Mouse (Mus musculus) hindbrain, embryonic 15.5 days (tissue): ENCODE results near the gene Vmn1r15. TPM values are rescaled to one million over a fixed set of nuclear protein-coding genes. Genes with fewer than 3 reads are reported as not detected.

Source experiments
- ATAC-seq: fragments of 200-750 bp; cut with Nextera tagmentation; 2 replicates; pipeline ENCODE4 v1.8.0; 2017; ENCODE audit warnings: low read depth, moderate number of reproducible peaks, moderate TSS enrichment; ENCODE audit not compliant: low FRiP score
- H3K27ac ChIP-seq: fragments of 300-500 bp; sonication (generic); replicated peaks from 2 replicates; pipeline ENCODE4 v1.5.1; 2015; ENCODE audit warnings: mild to moderate bottlenecking, inconsistent platforms
- H3K27me3 ChIP-seq: fragments of 300-500 bp; sonication (generic); 2 replicates; pipeline ENCODE4 v1.6.1; 2015; ENCODE audit warnings: control low read depth, inconsistent platforms
- H3K36me3 ChIP-seq: fragments of 300-500 bp; sonication (generic); 2 replicates; pipeline ENCODE4 v1.6.1; 2015; ENCODE audit warnings: control low read depth, inconsistent platforms
- H3K4me1 ChIP-seq: fragments of 300-500 bp; sonication (generic); replicated peaks from 2 replicates; pipeline ENCODE4 v1.6.1; 2015; ENCODE audit warnings: control low read depth, inconsistent platforms
- H3K4me2 ChIP-seq: fragments of 300-500 bp; sonication (generic); 2 replicates; pipeline ENCODE4 v1.6.1; 2015; ENCODE audit warnings: moderate library complexity, mild to moderate bottlenecking, inconsistent platforms
- H3K4me3 ChIP-seq: fragments of 300-500 bp; sonication (generic); 2 replicates; pipeline ENCODE4 v1.5.1; 2015; ENCODE audit warnings: mild to moderate bottlenecking, inconsistent platforms
- H3K9ac ChIP-seq: fragments of 300-500 bp; sonication (generic); 2 replicates; pipeline ENCODE4 v1.6.1; 2015; ENCODE audit warnings: inconsistent platforms
- H3K9me3 ChIP-seq: fragments of 300-500 bp; sonication (generic); 2 replicates; pipeline ENCODE4 v1.6.1; 2016; ENCODE audit warnings: control low read depth, inconsistent platforms
- WGBS: fragments of 180-500 bp; shearing (Covaris S2); methylation state at CpG from one replicate; pipeline ENCODE4 v1.1.7; 2015; 5-methylcytosine and 5-hydroxymethylcytosine counted together
- polyA plus RNA-seq: library from polyadenylated mRNA; unstranded; fragments of >200 nt; fragmentation: Nextera tagmentation; extraction: Ambion mirVana; gene quantifications from 2 replicates; pipeline ENCODE4 v1.2.1, GENCODE M21; 2015

The Vmn1r15 gene
- polyA plus RNA-seq, result not detected in 2 replicates

DNA sequence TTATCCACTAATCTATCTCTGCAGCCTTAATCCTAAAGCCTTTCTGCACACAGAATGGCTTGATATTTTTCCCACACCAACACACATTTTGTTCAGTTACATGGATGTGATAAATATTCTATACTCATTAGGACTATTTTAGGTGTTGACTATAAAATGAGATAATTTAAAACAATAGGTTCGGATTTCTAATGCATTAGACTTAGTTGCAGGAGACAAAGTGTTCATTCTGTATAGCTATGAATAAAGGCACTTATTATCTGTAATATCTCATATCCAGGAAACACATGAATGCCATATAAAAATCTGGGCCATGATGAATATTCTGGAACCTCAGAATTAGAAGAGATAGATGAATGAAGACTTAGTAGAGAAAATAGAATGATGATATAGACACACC lies at the start of gene Vmn1r15:
Gene Vmn1r15 (plus strand): TSS at position 301 of the 400 bp plus-strand sequence.
- Histone ChIP-seq H3K27me3 (no peaks in the 10 kb centered on the region), H3K4me1 (no peaks in the 10 kb centered on the region), H3K36me3 (no peaks in the 10 kb centered on the region), H3K27ac (no peak within 1 kb of the TSS), H3K4me2 (no peak within 1 kb of the TSS), H3K4me3 (no peak within 1 kb of the TSS), H3K9ac (no peak within 1 kb of the TSS), H3K9me3 (no peaks in the 10 kb centered on the region)
- WGBS, result 85% methylated on average over 1 of the region's 1 CpGs
- ATAC-seq, result no peak

DNA sequence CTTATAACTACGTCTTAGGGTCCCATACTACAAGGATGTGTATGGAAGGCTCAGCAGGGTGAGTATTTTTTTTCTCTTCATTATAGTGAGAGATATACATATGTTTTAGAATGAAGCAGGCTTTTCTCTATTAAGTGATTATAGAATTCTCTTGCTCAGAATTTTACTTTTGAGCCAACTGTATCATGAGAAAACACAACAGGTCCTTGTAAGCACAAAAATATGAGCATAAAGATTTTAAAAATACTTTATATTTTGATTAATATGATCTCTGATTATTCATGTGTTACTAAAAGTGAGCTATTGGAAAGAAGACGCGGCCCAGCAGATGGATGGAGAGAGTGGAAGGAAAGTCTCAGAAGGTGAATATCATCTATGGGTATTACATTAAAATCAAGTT lies 26.4 kb upstream of the Vmn1r15 start, which contains the start of gene Vmn1r14:
Gene Vmn1r14 (plus strand): TSS at position 301 of the 400 bp plus-strand sequence.
- Histone ChIP-seq H3K9me3 (no peaks in the 10 kb centered on the region), H3K36me3 (no peaks in the 10 kb centered on the region), H3K4me1 (no peaks in the 10 kb centered on the region), H3K27ac (no peak within 1 kb of the TSS), H3K27me3 (no peaks in the 10 kb centered on the region), H3K9ac (no peak within 1 kb of the TSS), H3K4me2 (no peak within 1 kb of the TSS), H3K4me3 (no peak within 1 kb of the TSS)
- WGBS, result 94% methylated on average over 3 of the region's 3 CpGs
- ATAC-seq, result no peak

DNA sequence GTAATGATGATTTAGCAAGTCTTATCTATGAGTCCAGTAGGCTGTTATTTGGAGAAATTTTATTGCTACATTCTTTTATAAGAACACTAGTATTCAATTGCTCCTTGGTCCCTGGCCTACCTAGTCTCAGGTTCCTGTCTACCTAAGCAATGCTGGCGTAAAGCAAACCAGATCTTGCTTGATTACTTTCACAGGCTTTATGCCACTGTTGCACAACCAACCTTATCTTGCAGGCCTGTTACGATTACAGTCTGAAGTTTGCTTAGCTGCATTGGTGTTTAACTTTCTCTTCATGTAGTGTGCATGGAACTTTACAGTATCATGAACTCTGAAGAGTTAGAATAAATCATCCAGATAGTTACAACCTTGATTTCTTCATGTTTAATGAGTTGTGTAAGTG lies 3.2 kb downstream of the Vmn1r15 start:
- H3K27me3 ChIP-seq, result no peaks in the 10 kb centered on the region
- H3K9me3 ChIP-seq, result no peaks in the 10 kb centered on the region
- no peaks in the 10 kb centered on the region for H3K4me1 ChIP-seq
- 95% methylated on average over 2 of the region's 2 CpGs for WGBS
- ATAC-seq, result no peak
- H3K36me3 ChIP-seq, result no peaks in the 10 kb centered on the region
- H3K9ac ChIP-seq, result no peak overlapping the region
- no peak overlapping the region for H3K4me2 ChIP-seq
- H3K4me3 ChIP-seq, result no peak overlapping the region
- H3K27ac ChIP-seq, result no peak overlapping the region

DNA sequence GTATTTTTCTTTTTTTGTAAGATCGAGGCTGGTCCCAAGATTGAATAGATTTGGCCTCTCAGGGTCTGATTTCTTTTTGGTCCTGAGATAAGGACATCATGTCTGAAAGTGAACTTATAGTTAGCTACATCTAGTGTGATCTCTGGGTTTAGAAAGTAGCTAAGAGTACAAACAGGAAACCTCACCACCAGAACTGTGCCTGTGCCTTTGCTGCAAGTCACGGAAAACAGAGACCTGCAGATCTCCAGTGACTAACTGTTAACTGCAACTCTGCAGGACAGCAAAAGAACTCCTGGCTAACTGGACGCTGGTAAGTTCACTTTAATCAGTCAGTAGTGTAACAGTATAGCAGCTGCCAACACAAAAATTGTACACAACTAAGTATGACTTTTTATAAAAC lies 14.1 kb downstream of the Vmn1r15 start:
- H3K27ac ChIP-seq, result no peak overlapping the region

DNA sequence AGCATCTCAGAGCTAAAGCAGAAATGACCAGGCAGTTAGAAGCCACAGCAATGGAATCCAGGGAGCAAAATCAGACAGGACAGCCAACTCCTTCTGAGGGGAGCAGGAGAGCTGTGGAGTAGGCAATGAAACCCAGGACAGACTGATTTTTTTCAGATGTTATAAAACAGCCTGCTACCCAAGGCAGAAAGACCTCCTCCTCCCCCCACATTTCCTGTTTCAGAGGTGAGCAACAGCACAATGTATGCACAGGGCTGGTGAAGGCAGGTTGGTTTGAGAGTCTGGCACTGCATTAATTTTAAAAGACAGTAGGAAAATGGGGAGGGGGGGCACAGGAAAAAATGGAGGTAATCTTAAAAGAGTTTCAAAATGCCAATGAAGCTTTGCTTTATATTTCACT lies 14.8 kb downstream of the Vmn1r15 start:
- Histone ChIP-seq H3K27me3 (no peaks in the 10 kb centered on the region), H3K4me2 (no peak overlapping the region), H3K4me1 (no peaks in the 10 kb centered on the region), H3K9me3 (no peaks in the 10 kb centered on the region), H3K9ac (no peak overlapping the region), H3K27ac (no peak overlapping the region), H3K36me3 (no peaks in the 10 kb centered on the region), H3K4me3 (no peak overlapping the region)
- ATAC-seq, result no peak

More for the DNA sequence above, 14.1 kb downstream of the Vmn1r15 start:
- H3K9me3 ChIP-seq, result no peaks in the 10 kb centered on the region
- WGBS, result 72% methylated on average over 3 of the region's 3 CpGs
- no peak for ATAC-seq
- no peaks in the 10 kb centered on the region for H3K36me3 ChIP-seq
- no peaks in the 10 kb centered on the region for H3K4me1 ChIP-seq
- no peak overlapping the region for H3K4me3 ChIP-seq
- no peak overlapping the region for H3K4me2 ChIP-seq
- no peaks in the 10 kb centered on the region for H3K27me3 ChIP-seq
- no peak overlapping the region for H3K9ac ChIP-seq

DNA sequence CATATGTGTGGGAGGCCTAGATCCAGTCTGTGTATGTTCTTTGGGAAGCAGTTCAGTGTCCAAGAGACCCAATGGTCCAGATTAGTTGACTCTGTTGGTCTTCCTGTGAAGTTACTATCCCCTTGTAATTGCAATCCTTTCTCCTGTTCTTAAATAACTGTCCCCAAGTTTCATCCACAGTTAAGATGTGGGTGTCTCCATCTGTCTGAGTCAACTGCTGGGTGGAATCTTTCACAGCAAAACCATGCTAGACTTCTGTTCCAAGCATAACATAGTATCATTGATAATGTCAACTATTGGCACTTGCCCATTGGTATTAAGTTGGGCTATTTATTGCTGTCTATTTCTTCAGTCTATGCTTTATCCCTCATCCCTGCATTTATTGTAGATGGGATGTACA lies 21.2 kb downstream of the Vmn1r15 start:
- Histone ChIP-seq H3K27me3 (no peaks in the 10 kb centered on the region), H3K4me3 (no peak overlapping the region), H3K9ac (no peak overlapping the region), H3K9me3 (no peaks in the 10 kb centered on the region), H3K4me2 (no peak overlapping the region), H3K27ac (no peak overlapping the region), H3K4me1 (no peaks in the 10 kb centered on the region), H3K36me3 (no peaks in the 10 kb centered on the region)
- ATAC-seq, result no peak

Other genes starting within 250 kb of the Vmn1r15 start
- not detected in 2 replicates for gene Vmn1r7, start 232.6 kb upstream of the Vmn1r15 start, polyA plus RNA-seq
- gene Vmn1r8, start 225.7 kb upstream of the Vmn1r15 start, polyA plus RNA-seq, result not detected in 2 replicates
- not detected in 2 replicates for gene Vmn1r9, start 191.2 kb upstream of the Vmn1r15 start, polyA plus RNA-seq
- gene Vmn1r10, start 148.5 kb upstream of the Vmn1r15 start, polyA plus RNA-seq, result not detected in 2 replicates
- gene Vmn1r11, start 124.5 kb upstream of the Vmn1r15 start, polyA plus RNA-seq, result not detected in 2 replicates
- not detected in 2 replicates for gene Vmn1r12, start 101.0 kb upstream of the Vmn1r15 start, polyA plus RNA-seq
- not detected in 2 replicates for gene Vmn1r13, start 54.7 kb upstream of the Vmn1r15 start, polyA plus RNA-seq
- gene Vmn1r14, start 26.3 kb upstream of the Vmn1r15 start, polyA plus RNA-seq, result not detected in 2 replicates
- gene Vmn1r16, start 71.5 kb downstream of the Vmn1r15 start, polyA plus RNA-seq, result not detected in 2 replicates
- not detected in 2 replicates for gene Vmn1r17, start 105.8 kb downstream of the Vmn1r15 start, polyA plus RNA-seq
- gene Vmn1r18, start 137.8 kb downstream of the Vmn1r15 start, polyA plus RNA-seq, result not detected in 2 replicates
- gene Vmn1r19, start 145.8 kb downstream of the Vmn1r15 start, polyA plus RNA-seq, result not detected in 2 replicates
- not detected in 2 replicates for gene Vmn1r20, start 171.0 kb downstream of the Vmn1r15 start, polyA plus RNA-seq